Mouse (Mus musculus) cerebellum, postnatal 14 days (tissue): ENCODE measurements around the gene Card9.

Source experiments
- DNase-seq, 2 experiments: peaks; one replicate each; pipeline ENCODE4 v3.0.0; 2021; ENCODE audit warnings: mixed read lengths in 2 of 2

The Card9 gene

DNA sequence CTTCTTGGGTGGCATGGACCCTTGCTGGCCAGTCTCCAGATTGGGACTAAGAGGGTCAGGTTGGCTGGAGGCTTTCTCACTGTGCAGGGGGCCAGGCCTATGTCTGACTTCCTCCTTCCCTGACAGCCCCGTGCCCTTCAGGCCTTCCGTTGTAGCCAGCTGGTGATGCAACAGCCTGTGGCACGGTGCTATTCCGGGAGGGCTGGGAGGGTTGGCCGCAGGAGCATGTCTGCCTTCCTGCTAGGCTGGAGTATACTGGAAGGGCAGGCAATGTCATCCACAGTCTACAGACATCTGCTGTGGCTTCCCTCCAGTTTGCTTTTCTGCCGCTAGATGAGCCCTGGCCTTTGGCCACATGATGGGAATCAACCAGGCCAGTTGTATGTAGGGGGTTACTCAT, 735 bp downstream of the Card9 start:
- DNase-seq: peak; percentile 41 to 64

DNA sequence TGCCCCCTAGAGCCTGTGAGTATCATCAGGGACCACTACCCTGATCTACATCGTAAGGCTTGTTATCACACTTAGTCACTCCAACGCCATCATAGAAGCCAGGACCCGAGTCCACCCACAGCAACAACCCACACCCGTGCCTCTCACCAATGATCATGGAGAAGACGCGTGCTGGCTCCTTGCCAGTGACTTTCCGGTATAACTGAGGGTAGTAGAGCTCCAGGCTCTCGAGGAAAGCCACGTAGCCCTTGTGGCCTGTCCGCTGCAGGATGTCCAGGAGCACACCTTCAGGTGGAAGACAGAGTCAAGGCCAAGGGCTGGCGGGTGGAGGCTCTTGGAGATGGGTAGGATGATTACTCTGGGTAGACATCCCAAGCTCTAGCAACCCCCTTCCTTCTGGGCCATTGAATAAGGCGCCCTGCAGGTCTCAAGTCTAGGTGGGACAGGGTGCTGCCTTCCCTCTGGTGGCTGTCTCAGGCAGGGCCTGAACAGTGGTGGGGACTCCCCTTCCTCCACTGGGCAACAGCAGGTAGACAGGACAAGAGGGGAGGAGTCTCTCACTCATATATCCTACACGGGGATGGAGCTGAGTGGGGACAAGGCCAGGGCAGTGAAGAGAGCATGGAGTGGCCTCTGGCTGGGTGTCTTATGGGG, 1.9 kb downstream of the Card9 start:
- DNase-seq: peak in 1 of 2 experiments; percentile 21

DNA sequence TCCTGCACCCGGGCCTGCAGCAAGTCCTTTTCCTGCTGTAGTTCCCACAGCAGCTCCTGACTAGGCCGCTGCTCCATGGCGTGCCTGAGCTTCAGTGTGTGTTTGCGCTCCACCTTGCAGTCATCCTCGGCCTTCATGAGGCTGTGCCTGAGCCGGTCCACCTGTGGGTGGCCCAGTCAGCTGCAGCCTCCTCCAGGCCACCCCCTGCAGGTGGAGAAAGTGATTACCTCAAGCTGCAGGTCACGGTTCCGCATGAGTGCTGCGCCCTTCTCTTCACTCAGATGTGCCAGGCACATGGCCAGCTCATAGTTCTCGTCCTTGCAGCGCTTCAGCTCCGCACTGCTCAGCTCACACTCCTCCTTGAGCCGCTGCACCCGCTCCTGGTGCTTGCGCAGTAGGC, 3.2 kb downstream of the Card9 start:
- peak; percentile 34 to 54 for DNase-seq

DNA sequence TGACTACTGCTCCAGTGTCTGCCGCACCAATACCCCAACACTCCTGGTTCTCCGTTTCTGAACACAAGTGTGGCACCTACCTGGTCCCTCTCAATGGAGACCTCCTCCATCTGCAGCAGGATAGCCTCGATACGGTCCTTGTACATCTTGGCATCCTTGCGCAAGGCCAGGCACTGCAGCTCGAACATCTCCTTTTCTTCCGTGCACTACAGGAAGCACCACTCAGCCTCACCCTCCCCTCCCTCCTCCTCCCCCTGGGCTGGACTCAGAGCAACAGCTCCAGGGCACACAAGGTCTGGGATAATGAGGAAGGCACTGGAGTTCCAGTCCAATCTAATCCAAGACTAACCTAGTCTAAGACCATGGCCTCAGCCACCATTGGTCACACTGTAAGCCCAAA, 4.0 kb downstream of the Card9 start:
- no peak for DNase-seq

DNA sequence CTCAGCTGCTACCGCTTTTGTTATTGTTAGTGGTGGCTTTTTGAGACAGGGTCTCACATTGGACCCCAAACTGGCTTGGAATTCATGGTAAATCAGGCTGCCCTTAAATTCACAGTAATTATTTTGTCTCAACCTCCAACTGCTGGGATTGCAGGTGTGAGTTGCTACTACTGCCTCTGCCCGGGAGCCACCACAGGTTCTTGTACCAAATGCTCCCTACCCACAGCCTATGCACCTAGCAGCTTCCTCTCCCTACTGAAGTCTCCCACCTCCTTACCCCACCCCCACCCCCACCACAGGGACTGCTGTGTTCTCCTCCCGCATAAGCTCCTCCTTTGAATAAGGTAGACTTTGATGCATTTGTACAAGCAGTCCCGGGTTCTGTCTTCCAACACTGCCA, 4.5 kb downstream of the Card9 start:
- no peak for DNase-seq

DNA sequence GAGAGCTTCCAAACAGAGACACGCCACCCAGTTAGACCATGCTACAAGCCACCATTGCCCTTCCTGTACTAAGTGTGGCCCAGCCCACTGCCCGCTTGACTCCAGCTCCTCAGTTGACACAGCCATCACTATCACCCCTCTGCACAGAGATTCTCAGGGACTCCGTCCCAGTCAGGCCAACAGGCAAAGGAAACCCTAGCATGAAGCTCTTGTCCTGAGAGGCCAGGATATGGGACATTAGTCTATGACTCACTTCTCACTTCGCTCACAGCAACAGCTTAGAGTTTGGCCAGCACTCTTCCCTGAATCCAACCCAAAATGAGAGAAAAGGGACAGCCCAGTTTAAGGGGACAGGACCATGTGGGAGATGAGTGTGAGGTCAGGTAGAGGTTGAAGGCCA, 6.3 kb downstream of the Card9 start:
- DNase-seq: no peak

DNA sequence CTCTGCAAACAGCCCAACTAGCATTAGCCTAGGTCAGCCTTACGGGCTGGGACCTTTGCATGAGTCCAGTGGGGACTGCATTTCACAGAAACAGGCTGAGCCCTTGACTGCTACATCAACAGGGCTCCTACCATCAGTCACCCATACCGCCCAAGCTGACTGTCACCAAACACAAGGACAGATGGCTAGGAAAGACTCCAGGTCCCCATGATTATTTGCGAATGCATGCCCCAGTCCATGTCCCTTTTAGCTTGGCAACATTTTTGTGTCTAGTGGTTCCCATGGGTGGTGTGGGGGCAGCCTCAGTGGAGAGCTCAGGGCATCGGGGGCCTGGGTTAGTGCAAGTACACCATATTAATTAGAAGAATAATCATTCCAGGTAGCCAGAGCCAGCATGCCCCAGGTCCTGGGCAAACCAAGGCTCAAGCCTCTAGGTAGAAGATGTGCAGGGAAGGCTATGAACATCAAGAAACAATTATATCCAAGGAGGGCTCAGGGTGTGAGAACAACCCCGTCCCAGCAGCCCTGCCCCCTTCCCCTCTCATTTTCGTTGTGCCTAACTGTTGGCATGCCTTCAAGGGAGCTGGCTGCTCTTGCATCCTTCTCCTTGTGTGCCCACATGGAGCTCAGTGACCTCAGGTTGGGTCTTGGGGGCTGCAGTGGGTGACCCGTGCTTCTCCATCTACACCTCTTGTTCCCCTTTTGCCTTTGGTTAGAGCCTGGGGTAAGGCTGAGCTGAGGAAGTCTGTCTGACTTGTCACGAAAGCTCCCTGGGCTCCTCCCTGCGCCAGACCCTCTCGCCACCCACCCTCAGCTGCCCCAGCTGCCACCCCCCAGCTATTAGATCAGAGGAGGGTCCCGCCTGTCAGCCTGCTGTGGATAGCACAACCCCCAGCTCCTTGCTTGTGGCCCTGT, 7.4 kb downstream of the Card9 start:
- peak; percentile 48 to 61 for DNase-seq

DNA sequence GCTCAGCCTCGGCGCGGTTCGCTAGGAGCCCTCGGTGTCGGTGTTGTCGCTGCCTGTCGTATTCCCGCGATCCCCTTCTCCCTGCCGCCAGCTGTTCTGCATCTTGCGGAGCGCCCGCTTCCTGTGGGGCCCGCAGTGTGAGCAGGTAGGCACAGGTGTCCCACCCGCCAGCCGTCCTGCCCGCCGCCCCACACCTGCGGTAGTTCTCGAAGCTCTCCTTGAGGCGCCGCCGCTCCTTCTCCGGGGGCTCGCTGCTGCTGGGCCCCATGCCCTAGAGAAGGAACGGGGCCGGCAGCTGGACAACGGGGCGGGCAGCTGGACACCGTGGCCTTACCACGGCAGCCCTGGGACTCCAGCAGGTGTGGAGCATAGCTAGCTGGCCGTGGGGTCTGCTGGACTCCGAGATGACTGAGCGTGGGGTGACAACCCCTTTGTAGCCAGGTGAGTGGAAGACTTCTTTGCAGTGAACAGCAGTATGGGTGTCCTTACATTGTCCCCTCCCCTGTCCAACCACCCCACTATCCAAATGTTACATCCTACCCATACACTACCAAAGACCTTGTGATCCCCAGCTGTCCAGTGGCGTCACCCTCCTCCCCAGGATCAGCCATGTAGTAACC, 8.3 kb downstream of the Card9 start:
- DNase-seq: peak in 1 of 2 experiments; percentile 73

DNA sequence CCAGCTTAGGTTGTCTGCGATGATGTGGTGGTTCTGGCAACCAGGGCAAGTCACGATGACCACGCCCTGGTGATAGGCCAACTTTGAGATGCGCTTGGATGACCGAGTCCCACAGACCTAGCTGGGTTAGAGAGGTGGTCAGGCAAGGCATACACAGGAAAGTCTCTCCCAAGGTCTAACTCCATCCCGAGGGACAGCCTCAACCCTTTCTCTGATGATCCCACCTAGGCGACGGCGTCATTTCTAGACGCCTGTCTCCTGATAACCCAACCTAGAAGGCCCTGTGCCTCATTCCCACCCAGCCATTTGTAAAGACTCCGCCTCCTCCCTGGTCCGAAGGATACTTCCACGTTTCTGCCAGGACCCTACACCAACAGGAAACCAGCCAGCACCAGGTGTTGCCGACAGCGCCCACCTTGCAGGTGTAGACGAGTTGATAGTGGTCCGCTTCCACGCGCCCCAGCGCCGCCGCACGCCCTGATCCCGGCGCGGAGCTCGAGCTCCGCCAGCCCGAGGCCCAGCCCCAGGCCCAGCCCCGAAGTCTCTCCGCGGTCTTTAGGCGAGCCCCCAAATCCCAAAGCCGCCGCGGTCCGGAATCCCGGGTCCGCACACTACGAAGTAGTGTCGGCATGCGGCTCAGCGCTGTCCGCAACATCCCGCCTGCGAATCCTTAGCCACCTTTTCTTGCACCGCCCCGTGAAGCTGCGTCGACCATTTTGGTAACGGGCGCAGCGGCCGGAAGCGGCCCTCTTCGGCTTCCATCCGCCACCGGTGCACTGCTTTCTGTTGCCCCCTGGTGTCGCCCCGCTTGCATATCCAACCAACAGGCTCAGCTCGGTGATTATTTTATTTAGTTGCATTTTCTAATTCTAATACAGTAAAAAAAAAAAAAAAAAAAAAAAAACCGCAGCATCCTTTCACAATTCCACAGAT, 9.1 kb downstream of the Card9 start, which contains the start of gene Dnlz:
Gene Dnlz (minus strand): TSS at position 753 of the 933 bp plus-strand sequence.
- DNase-seq: peak; percentile 97

DNA sequence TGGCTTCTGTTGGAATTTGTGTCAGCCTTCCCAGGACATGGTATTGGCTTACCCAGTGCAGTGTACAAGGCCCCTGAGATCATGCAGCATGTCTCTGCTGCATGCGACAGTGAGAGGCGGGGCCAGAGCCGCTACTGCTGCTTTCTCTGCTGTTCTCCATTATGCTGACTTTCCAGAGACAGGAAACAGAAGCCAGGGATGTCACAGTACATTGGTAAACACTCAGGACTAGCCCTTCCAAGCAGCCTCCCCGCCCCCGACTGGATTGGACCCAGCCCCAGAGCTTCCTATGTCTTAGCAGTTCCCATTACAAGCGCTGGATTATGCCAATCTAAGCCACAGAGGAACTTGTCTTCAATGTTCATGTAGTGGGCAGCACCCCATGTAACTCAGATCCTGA, 12.5 kb downstream of the Card9 start:
- no peak for DNase-seq

DNA sequence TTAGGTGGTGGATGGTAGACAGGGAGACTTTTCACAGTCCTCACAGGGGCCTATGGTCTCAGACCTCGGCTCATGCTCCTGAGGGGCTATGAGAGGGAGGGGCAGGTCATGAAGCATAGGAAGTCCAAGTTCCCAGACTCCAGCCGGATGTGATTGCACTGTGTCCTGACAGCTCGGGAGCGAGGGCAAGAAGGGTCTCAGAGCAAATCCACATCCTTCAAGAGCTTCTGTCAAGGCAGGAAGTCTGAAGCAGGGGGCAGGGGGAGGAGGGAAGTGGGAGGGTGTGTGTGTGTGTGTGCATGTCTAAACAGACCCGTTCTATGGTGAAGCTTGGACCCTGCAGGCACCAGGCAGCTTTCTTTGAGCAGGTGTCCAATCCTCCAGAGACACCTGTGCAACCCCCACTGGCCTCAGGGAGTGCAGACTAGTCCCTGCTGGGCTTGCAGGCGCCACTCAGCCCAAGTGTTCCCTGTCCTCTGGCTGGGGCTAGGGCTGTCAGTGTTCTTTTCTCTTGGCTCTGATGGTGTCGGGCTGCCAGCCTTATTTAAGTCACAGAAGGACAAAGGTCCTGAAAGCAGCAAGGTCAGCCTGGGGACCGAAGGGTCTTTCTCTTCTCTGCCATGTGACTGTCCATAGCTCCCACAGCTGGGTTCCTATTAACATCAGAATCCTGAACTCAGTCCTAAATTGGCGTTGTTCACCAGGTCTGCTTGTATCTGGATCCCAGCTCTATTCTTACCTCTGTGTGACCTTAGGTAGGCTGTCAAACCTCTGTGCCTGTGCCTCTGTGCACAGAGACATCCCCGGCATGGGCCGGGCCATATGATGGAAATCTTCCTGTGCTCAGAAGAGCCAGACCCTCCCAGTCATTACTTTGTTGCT, 17.9 kb downstream of the Card9 start:
- no peak for DNase-seq

DNA sequence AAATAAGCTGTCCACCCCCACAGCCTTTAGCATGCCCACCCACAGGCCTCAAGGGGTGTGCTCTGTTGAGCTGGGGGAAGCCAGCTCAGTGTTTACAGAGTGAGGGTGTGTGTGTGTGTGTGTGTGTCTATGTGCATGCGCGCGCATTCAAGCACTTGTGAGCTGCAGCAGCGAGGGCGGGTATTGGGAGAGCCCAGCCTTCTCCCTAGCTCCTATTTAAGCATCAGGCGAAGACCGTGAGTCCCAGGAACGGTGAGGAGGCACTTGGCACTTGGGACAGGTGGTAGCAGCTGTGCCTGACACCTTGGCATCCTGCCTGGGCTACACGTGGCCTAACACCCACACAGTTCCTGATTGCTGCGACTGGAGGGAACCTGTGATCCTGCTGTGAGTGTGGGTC, 18.7 kb downstream of the Card9 start:
- peak; percentile 69 to 84 for DNase-seq

DNA sequence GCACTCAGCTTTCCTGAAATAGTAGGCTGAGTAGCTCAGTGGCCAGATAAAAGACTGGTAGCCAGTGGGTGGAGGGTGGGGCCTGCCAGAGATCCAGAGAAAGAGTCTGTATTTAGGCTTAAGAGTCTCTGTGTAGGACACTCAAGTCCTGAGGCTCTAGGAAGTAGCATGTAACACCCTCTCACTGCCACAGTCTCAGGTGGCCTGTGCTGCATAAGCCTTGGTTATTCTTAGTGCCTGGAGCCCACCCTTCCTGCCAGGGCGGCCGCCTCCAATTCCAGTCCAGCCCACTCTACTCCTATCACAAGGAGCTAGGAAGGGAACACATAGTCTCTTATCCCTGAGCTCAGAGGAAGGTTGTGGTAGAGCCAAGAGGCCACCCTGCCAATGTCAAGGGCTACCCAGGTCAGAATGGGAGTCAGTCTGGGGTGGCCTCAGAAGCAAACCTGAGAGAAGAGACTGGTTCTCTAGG, 19.2 kb downstream of the Card9 start:
- no peak for DNase-seq

DNA sequence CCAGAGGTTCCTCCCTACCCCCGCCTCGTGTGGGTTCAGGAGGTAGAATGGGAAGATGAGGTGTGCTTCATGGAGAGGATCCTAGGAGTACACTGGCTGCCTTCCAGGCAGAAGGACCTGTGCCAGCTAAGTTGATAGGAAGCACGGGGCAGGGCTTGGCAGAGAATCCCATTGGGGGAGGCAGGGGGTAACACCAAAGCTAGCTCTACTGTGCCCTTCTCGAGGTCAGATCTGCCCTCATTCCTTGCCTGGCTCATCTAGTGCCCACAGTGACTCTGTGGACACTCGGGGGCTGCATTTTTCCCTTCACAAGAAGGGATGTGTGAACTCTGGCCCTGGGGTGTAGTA, 21.5 kb downstream of the Card9 start:
- peak; percentile 65 to 73 for DNase-seq

DNA sequence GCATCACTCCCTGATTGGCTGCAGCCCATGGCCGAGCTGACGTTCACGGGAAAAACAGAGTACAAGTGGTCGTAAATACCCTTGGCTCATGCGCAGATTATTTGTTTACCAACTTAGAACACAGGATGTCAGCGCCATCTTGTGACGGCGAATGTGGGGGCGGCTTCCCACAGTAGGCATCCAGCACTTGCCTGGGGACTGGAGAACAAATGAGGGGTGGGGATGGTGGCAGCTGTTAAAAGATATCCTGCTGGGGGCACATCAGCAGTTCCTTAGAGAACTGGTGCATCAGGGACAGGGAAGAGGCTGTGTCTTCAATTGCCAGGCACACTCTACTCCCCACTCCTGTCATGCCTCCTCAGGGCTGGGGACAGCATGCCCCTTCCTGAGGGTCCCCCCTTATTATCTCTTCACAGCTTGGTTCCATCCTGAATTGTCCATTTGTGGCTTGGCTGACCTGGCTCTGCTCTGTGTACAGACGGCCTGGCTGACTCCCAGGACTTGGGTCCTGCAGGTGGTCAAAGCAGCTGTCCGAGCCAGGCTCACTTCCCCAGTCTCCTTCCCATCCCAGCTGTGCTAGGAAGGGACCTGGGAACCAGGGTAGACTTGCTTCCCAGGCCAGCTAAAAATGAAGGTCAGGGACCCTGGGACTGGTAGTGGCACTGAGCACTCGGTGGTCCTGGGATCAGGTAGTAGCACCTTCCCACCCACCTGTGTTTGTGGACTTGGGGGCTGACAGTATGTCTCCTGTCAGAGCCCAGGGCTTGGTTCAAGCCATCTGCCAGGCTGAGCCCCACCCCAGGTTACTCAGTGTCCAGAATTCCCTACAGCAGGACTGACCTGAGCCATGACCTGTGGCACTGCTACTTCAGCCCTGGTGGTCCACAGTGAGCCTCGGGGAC, 22.2 kb downstream of the Card9 start:
- DNase-seq: peak; percentile 77 to 83

DNA sequence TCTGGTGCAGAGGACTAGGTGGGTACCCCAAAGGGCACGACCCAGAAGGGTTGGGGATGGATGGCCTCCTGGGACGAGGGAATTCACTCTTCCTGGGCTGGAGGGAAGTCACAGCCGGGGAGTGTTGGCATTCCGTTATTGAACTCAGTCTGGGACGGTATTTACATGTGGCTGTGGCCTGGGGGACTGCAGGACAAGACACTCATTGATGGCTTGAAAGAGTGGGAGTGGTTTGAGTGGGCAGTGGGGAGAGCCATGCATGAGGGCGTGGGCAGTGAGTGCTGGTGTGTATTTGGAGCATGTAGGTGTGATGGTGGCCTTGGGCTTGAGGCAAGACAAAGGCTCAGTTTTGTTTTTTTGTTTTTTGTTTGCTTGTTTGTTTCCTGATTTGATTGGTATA, 30.0 kb downstream of the Card9 start:
- DNase-seq: no peak

DNA sequence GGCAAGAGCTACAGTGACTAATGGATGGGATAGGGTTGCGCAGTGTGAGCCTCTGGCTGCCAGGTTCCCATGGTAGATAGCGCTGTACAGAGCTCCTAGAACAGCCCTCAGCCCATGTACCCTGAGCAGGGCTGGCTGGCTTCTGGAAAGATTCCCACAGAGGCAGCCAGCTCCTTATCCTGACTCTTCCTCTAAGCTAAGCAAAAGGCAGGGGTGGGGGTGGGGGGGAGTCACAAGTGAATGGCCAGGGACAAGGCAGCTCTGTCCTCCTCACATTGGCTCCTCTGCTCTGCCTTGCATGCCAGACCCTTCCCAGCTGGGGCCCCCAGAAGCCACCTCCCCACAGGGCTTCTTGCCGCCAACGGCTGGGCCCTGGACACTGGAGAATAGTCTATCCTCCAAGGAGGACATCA, 30.7 kb downstream of the Card9 start:
- DNase-seq: no peak

DNA sequence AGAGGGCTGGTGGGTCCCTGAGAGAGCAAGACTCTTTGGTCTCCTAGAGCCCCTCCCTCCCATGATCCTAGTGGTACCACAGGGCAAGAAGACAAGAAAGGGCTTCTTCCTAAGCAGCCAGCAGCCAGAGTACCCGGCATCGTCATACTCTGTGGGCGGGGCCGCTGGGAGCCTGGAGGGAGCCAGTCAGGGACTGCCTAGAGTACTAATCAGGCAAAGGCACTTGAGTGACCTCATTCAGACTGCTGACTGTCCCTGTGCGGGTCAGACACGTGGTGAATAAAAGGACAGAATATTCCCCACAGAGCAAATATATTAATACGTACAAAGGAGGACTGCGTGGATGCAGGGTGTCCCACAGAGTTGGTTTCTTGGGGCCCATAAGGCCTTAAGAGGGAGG, 31.3 kb downstream of the Card9 start:
- DNase-seq: no peak

DNA sequence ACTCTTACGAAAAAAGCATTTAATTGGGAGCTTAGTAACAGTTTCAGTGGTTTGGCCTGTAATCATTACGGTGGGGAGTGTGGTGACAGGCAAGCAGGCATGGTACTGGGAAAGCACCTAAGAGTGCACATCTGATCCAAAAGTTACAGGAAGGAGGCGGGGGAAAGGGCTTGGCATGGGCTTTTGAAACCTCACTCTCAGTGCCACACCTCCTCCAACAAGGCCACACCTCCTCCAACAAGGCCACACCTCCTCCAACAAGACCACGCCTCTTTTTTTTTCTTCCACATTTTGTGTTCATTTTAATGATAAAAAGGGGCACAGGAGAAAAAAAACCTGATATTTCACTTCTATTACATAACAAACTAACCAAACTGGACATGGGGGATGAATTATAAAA, 32.9 kb downstream of the Card9 start:
- no peak for DNase-seq
